Mouse (Mus musculus) left cerebral cortex, adult 18-20 months (tissue): ENCODE results near the gene Fxn. TPM values are rescaled to one million over a fixed set of nuclear protein-coding genes. Genes with fewer than 3 reads are reported as not detected.

Experiments used
- DNase-seq, 2 experiments: peaks; one replicate each; pipeline ENCODE4 v3.0.0; 2021 to 2022; ENCODE audit warnings: low spot score in 2 of 2, mixed read lengths in 1 of 2
- long read RNA-seq, 2 experiments: library from polyadenylated mRNA; stranded (forward); transcript quantifications; one replicate each; pipeline ENCODE4 v2.0.0; 2021
- total RNA-seq, 2 experiments: library from RNA; stranded (reverse); gene quantifications; 2 replicates each; pipeline ENCODE4 v1.2.3; 2021

Fxn gene
- 1 to 10 TPM; 7.7 to 9.2 TPM for total RNA-seq
- long read RNA-seq, experiment 1, transcript Fxn-201 (5 exons, 1,114 nt): major isoform, 12 of 13 reads
- long read RNA-seq, experiment 1, partial matches to known transcripts: 0 of 13 reads
- long read RNA-seq, experiment 1, other reads (novel, unspliced or antisense): 0 of 13 reads
- long read RNA-seq, experiment 2, transcript Fxn-201 (5 exons, 1,114 nt): major isoform, 9 of 13 reads
- long read RNA-seq, experiment 2, partial matches to known transcripts: 0 of 13 reads
- long read RNA-seq, experiment 2, other reads (novel, unspliced or antisense): 2 of 13 reads

DNA sequence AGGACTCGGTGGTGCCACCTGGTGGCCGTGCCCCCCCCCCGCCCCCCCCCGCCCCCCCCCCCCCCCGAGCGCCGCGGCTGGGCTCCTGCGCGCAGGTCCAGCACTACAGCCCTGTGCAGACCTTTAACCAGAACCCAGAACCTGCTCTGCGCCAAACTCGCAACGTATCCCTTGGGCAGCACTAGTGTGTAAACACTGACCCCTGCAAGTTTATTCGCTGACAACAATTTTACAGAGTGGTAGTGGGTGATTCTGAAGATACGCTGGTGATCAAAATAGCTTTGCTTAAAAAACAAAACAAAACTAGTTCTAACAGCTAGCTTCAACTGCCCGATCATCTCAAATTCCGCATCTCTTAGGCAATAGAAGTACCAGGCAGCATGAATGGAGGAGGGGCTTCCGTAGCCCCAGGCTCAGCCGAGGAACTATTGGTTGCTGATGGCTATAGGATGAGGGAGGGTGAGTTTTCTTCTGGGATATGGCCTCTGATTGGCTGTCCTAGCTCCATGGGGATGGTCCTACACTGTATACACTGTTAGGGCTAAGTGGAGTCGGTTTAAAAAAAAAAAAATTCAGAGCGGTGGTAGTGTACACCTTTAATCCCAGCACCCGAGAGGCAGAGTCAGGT lies at the start of gene Fxn:
Fxn (minus strand) TSS at position 5 of the 628 bp plus-strand sequence.
- DNase-seq: peak in 1 of 2 experiments; percentile 18

DNA sequence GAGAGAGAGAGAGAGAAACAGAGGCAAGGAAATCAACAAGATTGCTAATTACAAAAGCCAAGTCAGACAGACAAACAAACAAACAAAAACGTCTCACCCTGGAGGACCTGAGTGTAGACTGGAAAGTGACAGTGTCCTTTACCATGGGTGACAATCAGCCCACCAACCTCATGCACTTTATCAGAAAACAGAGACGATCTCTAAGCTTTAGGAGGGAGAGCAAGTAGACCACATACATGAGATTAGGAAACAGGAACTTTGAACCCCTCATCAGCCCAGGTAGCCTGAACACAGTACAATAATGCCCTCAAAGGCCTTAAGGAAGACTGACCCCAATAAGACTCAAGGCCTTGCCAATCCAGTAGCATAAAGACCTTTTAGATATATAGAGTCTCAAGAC lies 47.5 kb upstream of the Fxn start:
- no peak for DNase-seq

GRCm38 (mm10) chr19:24326969-24327368 lies 46.6 kb upstream of the Fxn start:
- DNase-seq: no peak

DNA sequence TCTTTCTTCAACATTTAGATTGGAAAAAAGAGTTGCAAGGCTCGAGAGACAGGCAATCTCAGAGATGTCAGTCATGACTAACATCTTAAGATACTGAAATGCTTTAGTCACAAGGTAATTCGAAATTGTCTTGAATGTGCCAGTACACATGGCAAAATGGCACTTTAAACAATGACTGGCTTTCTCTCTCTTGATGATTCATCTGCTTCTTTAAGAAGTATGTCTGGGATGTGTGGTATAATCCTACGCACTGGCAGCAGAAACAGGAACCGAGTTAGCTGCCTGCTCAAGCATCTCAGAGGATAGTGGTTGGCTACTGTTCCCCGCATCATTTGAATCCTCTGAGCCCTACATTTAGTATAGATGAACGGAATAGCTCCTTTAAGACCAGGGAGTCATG lies 45.3 kb upstream of the Fxn start:
- DNase-seq: peak in 1 of 2 experiments; percentile 16

DNA sequence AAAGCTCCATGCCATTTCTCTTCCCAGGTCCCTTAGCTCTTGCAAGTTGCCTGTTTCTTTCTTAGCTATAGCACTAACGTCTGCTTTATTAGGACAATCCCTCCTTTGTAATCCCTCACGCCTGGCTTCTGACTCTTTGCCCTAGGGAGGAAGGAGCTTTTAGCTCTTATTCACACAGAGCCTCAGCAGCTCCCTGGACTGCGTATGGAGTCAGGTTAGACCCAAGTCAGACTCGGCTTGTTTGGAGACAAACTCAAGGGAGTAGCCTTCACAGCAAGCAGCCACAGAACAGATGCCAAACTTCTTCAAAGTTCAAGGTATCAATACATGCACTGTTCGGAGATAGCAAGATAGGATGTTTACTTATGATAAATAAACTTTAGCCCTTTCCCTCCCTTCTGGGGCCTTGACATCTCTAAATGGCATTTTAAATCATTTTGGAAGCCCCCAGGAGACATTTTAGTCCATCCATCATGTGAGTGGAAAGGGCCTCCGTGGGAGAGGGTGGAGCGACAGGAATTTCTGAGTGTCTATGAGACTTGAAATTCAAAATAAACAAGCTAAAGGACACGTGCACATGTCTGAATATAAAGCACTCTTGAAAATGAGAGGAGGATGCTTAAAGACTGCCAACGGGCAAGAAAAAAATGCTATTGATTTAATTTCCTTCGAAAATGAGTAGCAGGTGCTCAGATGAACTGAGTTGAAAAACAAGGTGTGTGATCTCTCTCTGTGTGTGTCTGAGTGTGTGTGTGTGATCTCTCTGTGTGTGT lies 43.6 kb upstream of the Fxn start:
- DNase-seq: no peak

DNA sequence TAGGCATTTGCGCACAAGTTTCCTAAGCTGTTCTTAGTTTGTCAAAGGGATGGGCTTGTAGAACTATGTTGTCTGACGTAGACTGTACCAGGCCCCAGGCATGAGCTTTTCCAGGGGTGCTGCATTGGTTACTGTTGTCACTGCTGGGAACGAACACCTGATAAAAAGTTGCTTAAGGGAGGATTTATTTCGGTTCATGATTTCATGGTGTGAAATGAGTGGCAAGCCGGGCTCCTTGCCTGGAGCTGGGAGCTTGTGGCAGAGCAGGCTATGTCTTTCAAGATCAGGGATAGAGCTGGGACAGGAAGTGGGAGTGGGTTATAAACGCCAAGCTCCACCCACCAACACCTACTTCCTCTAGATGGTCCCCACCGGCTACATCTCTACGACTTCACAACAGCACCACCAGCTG lies 41.5 kb upstream of the Fxn start:
- no peak for DNase-seq

DNA sequence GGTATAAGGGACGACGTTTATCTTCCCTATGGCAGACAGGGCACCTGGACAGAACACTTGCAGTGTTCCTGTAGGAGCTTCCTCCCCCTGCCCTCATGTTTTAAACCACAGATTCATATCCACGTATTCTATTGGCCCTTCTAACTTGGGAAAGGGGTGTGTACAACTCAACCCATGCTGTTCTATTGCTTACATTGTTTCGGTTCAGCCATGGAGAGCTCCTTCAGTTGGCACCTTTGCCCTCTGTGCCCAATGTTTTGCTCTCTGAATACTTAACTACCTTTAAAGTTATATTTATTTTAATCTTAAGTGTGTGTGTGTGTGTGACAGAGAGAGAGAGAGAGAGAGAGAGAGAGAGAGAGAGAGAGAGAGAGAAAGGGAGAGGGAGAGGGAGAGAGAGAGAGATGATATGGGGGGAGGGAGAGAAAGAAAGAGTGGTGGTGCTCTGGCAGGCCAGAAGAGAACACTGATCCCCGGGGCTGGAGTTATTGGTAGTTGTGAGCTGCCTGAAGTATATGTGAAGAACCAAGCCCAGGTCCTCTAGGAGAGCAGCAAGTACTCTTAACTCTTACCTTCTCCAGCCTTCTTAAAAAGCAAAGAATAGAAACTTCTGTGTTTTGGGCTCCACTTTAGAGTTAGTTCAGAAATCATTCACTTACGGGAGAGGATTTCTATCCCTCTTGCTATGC lies 41.0 kb upstream of the Fxn start:
- no peak for DNase-seq

DNA sequence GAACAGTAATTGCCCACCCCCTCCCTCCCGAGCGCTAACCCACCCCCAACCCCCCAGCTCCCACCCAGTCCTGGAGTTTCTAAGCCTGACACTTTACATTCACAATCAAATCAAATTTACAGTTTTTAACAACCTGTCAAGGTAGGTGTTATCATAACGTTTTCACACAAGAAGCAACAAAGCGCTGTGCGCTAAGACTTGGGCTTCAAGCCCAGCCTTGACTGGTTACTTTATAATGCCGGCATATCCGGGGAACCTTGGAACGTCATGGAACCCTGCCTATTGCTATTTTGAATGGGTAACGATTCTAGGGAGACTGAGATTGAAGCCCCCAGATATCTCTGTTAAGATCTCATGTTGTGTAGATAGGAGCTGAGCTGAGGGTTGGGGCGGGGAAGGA lies 37.8 kb upstream of the Fxn start:
- DNase-seq: no peak

- DNase-seq: no peak
These were observed 37.3 kb upstream of the Fxn start for GRCm38 (mm10) chr19:24317731-24318130.

- no peak for DNase-seq
These were observed 36.7 kb upstream of the Fxn start for GRCm38 (mm10) chr19:24317038-24317591.

GRCm38 (mm10) chr19:24316060-24316725 lies 35.8 kb upstream of the Fxn start:
- DNase-seq: no peak

GRCm38 (mm10) chr19:24315234-24315633 lies 34.8 kb upstream of the Fxn start:
- no peak for DNase-seq

DNA sequence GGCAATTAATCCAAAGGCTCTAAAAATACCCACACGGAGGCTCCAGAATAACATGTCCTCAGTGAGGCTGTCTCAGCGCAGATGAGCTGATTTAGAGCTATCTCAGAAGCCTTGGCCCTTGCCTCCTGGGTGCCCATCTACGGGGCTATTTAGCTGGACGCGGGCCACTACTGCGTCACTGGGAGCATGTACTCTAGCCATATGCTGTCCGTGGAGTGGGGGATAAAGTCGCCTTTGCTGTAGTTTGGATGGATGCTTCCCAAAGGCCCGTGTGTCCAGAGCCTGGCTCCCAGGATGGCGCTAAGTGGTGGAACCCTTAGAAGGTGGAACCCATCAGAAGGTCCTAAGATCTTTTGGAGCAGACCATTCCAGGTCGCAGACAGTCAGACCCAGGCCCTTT lies 34.3 kb upstream of the Fxn start:
- no peak for DNase-seq

GRCm38 (mm10) chr19:24312556-24313342 lies 32.3 kb upstream of the Fxn start:
- no peak for DNase-seq

GRCm38 (mm10) chr19:24312046-24312445 lies 31.6 kb upstream of the Fxn start:
- DNase-seq: no peak

- peak in 1 of 2 experiments; percentile 28 for DNase-seq
These were observed 27.9 kb upstream of the Fxn start for GRCm38 (mm10) chr19:24308305-24308705.

DNA sequence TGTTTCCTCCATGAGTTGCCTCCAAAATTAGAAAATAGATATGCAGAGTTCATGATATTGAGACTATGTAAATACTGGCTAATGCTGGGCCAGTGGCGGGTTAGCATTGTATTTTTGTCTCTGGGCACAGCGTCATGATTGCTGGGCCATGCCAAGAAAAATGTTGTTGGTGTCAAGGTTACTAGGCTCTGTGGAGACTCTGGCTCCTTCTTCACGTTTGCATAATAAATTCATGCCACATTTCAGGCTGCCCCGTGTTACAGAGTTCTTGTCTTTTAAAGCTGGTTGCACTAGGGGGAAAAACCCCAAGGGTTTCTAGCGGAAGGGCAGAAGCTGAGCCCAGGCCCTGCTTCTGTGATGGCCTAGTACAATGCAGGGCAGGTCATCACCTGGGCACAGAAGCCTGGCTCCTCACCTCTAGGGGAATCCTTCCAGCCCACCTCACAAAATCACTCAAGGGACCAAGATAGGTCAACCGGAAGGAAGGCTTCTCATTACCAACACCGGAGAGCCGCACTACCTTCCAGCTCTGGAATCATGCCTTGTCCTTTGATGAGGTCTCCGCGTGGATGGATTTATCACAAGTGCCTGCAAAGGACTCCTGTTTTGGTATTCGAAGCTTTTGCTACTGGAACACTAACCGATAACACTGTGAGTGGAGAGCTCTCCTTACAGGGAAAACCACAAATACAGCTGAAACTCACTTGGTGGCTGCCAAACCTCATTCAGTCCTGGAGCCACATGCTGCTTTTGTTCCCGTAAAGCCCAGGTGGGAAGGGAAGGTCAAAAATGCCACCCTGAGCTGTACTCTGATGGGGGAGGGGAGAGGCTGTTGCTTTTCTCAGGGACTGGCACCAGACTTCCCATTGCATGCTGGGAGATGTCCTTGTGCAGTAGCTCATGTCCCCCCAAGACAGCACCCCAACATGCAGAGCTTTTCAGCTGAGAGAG lies 27.1 kb upstream of the Fxn start:
- no peak for DNase-seq

DNA sequence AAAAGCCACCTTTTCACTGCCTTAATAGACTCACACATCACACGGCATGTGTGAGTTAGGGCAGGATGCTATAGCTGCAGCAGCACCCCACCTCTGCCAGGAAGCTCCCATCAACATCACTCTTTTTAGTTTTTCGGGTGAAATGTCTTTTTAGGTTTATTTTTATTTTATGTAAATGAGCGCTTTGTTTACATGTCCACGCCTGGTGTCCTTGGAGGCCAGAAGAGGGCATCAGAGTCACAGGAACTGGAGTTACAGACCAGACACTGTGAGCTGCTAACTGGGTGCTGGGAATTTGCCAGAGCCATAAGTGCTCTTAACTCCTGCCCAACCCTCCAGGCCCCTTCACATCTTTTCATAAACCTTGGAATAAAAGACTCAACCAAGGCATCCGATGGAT lies 25.9 kb upstream of the Fxn start:
- no peak for DNase-seq

GRCm38 (mm10) chr19:24302198-24302597 lies 21.8 kb upstream of the Fxn start:
- DNase-seq: no peak
